Mouse (Mus musculus) embryonic fibroblast, embryonic 13.5 days (primary cell): Measurements from ENCODE around the gene Epn2.

Experiments
- CTCF ChIP-seq: IDR thresholded peaks from 2 replicates; pipeline ENCODE4 v1.5.1; 2011; ENCODE audit warnings: mild to moderate bottlenecking, control low read depth, low read length, moderate library complexity, borderline replicate concordance; ENCODE audit not compliant: insufficient read depth
- POLR2A ChIP-seq: IDR thresholded peaks from 2 replicates; pipeline ENCODE4 v1.6.1; 2011; ENCODE audit warnings: low read depth, mild to moderate bottlenecking, control low read depth, low read length, moderate library complexity

GRCm38 (mm10) chr11:61503933-61504332 is 75.6 kb downstream of the Epn2 start:
- TF ChIP-seq CTCF (no peak), POLR2A (no peak)
